Mouse (Mus musculus) thymus, postnatal 36 days (tissue): ENCODE results near the gene Slc18a2.

Experiments
- DNase-seq, 2 experiments: peaks; one replicate each; pipeline ENCODE4 v3.0.0; 2022; ENCODE audit warnings: mixed read lengths in 2 of 2

The Slc18a2 gene

GRCm38 (mm10) chr19:59280841-59281240, 20.1 kb downstream of the Slc18a2 start:
- no peak for DNase-seq

- no peak for DNase-seq
Observed at GRCm38 (mm10) chr19:59282001-59282400, 21.3 kb downstream of the Slc18a2 start.

GRCm38 (mm10) chr19:59289042-59289441, 28.3 kb downstream of the Slc18a2 start:
- DNase-seq: no peak

- no peak for DNase-seq
Observed at GRCm38 (mm10) chr19:59289811-59290210, 29.1 kb downstream of the Slc18a2 start.

- no peak for DNase-seq
Observed at GRCm38 (mm10) chr19:59292183-59292839, 31.6 kb downstream of the Slc18a2 start.

GRCm38 (mm10) chr19:59315308-59315707, 54.6 kb downstream of the Slc18a2 start:
- no peak for DNase-seq

- peak; percentile 27 to 31 for DNase-seq
Observed at GRCm38 (mm10) chr19:59316571-59316970, 55.9 kb downstream of the Slc18a2 start.

GRCm38 (mm10) chr19:59321990-59322389, 61.3 kb downstream of the Slc18a2 start, which contains the start of gene Rps12-ps3:
Gene Rps12-ps3, plus strand, starts transcription at chr19:59322290.
- no peak for DNase-seq

- DNase-seq: no peak
Observed at GRCm38 (mm10) chr19:59330816-59331225, 70.1 kb downstream of the Slc18a2 start.

GRCm38 (mm10) chr19:59336655-59337054, 76.0 kb downstream of the Slc18a2 start:
- no peak for DNase-seq

GRCm38 (mm10) chr19:59337872-59338681, 77.4 kb downstream of the Slc18a2 start:
- DNase-seq: no peak

GRCm38 (mm10) chr19:59339908-59340307, 79.2 kb downstream of the Slc18a2 start:
- no peak for DNase-seq

- DNase-seq: no peak
Observed at GRCm38 (mm10) chr19:59342964-59343363, 82.3 kb downstream of the Slc18a2 start.

GRCm38 (mm10) chr19:59344304-59344711, 83.6 kb downstream of the Slc18a2 start:
- peak; percentile 46 to 55 for DNase-seq

- peak; percentile 68 to 70 for DNase-seq
Observed at GRCm38 (mm10) chr19:59345081-59345657, 84.5 kb downstream of the Slc18a2 start.
